Mouse (Mus musculus) CH12.LX (cell line): ENCODE results near the gene Amn1. TPM values are rescaled to one million over a fixed set of nuclear protein-coding genes. Genes with fewer than 3 reads are reported as not detected.

Experiments used
- DNase-seq: peaks from one replicate; pipeline ENCODE4 v3.0.0-alpha.2; 2013; ENCODE audit errors: extremely low read depth
- H3K27ac ChIP-seq: 2 replicates; pipeline ENCODE4 v1.5.1; 2012; ENCODE audit warnings: low read depth, mild to moderate bottlenecking, control low read depth, moderate library complexity; ENCODE audit not compliant: insufficient read depth
- H3K27me3 ChIP-seq: replicated peaks from 2 replicates; pipeline ENCODE3; 2012; ENCODE audit warnings: inconsistent platforms
- H3K36me3 ChIP-seq, 2 experiments: replicated peaks in 1 of 2; 2 replicates each; pipeline versions ENCODE3 to v1.6.1; 2012; ENCODE audit warnings: inconsistent platforms in 1 of 2, low read length in 1 of 2, mild to moderate bottlenecking in 1 of 2, mixed read lengths in 1 of 2, moderate library complexity in 1 of 2; ENCODE audit not compliant: control insufficient read depth in 1 of 2, insufficient read depth in 1 of 2
- H3K4me1 ChIP-seq, 2 experiments: 2 replicates each; pipeline ENCODE4 v1.6.1; 2012; ENCODE audit warnings: inconsistent platforms in 1 of 2, moderate library complexity in 1 of 2; ENCODE audit not compliant: insufficient read depth in 2 of 2, control insufficient read depth in 1 of 2
- H3K4me2 ChIP-seq: 2 replicates; pipeline ENCODE4 v1.6.1; 2012; ENCODE audit warnings: low read depth, mild to moderate bottlenecking, control low read depth; ENCODE audit not compliant: poor library complexity, insufficient read depth, severe bottlenecking
- H3K4me3 ChIP-seq, 3 experiments: fragments of 150-350 bp in 1 of 3; sonication (generic) in 1 of 3; replicated peaks in 1 of 3; 2 replicates each; pipeline versions ENCODE3 to v1.5.1; 2011 to 2012; ENCODE audit warnings: low read depth in 2 of 3, low read length in 2 of 3, mild to moderate bottlenecking in 2 of 3, moderate library complexity in 2 of 3, control low read depth in 1 of 3, improper control_type of control experiment in 1 of 3, inconsistent platforms in 1 of 3, mixed read lengths in 1 of 3; ENCODE audit not compliant: poor library complexity in 1 of 3
- H3K79me2 ChIP-seq: replicated peaks from 2 replicates; pipeline ENCODE4 v1.6.1; 2012; ENCODE audit warnings: mild to moderate bottlenecking, moderate library complexity; ENCODE audit not compliant: control insufficient read depth, poor library complexity, insufficient read depth, severe bottlenecking; ENCODE audit errors: extremely low read depth
- H3K9ac ChIP-seq: 2 replicates; pipeline ENCODE4 v1.6.1; 2012; ENCODE audit warnings: low read depth, mild to moderate bottlenecking, control low read depth, moderate library complexity; ENCODE audit not compliant: insufficient read depth
- H3K9me3 ChIP-seq: replicated peaks from 2 replicates; pipeline ENCODE3; 2012; ENCODE audit warnings: low read length, inconsistent platforms, mixed read lengths
- BHLHE40 ChIP-seq: IDR thresholded peaks from 2 replicates; pipeline ENCODE4 v1.6.1; 2011; ENCODE audit warnings: mild to moderate bottlenecking, low read depth, low read length, improper control_type of control experiment
- CHD1 ChIP-seq: IDR thresholded peaks from 2 replicates; pipeline ENCODE4 v1.6.1; 2012; ENCODE audit warnings: low read depth, low read length, improper control_type of control experiment, inconsistent platforms
- CHD2 ChIP-seq: IDR thresholded peaks from 2 replicates; pipeline ENCODE4 v1.6.1; 2011; ENCODE audit warnings: low read length, improper control_type of control experiment
- CTCF ChIP-seq, 2 experiments: IDR thresholded peaks in 1 of 2; conservative IDR thresholded peaks in 1 of 2; 2 replicates each; pipeline ENCODE4 v1.5.1; 2011 to 2012; ENCODE audit warnings: low read depth in 2 of 2, low read length in 2 of 2, improper control_type of control experiment in 1 of 2, inconsistent platforms in 1 of 2, mild to moderate bottlenecking in 1 of 2, moderate library complexity in 1 of 2
- E2F4 ChIP-seq: IDR thresholded peaks from 2 replicates; pipeline ENCODE4 v1.6.1; 2011; ENCODE audit warnings: low read depth, low read length, improper control_type of control experiment; ENCODE audit not compliant: insufficient replicate concordance
- ELF1 ChIP-seq: IDR thresholded peaks from 2 replicates; pipeline ENCODE4 v1.6.1; 2014; ENCODE audit warnings: low read depth, mild to moderate bottlenecking, inconsistent platforms, low read length, improper control_type of control experiment
- EP300 ChIP-seq: IDR thresholded peaks from 2 replicates; pipeline ENCODE4 v1.6.1; 2011; ENCODE audit warnings: low read length, improper control_type of control experiment
- ETS1 ChIP-seq: conservative IDR thresholded peaks from 2 replicates; pipeline ENCODE4 v1.6.1; 2012; ENCODE audit warnings: low read depth, mild to moderate bottlenecking, inconsistent platforms, low read length, improper control_type of control experiment, moderate library complexity
- IRF4 ChIP-seq: IDR thresholded peaks from 2 replicates; pipeline ENCODE4 v1.6.1; 2014; ENCODE audit warnings: low read depth, mild to moderate bottlenecking, inconsistent platforms, low read length, improper control_type of control experiment
- MYC ChIP-seq: IDR thresholded peaks from 2 replicates; pipeline ENCODE4 v1.6.1; 2011; ENCODE audit warnings: low read depth, mild to moderate bottlenecking, improper control_type of control experiment, low read length
- NELFE ChIP-seq: IDR thresholded peaks from 2 replicates; pipeline ENCODE4 v1.6.1; 2011; ENCODE audit warnings: low read depth, low read length, improper control_type of control experiment
- NRF1 ChIP-seq: IDR thresholded peaks from 2 replicates; pipeline ENCODE4 v1.6.1; 2014; ENCODE audit warnings: low read depth, mild to moderate bottlenecking, inconsistent platforms, low read length, improper control_type of control experiment, moderate library complexity
- PAX5 ChIP-seq: IDR thresholded peaks from 2 replicates; pipeline ENCODE4 v1.6.1; 2012; ENCODE audit warnings: low read length, inconsistent platforms, mixed read lengths
- POLR2A ChIP-seq: IDR thresholded peaks from 2 replicates; pipeline ENCODE4 v1.6.1; 2011; ENCODE audit warnings: low read depth, mild to moderate bottlenecking, improper control_type of control experiment, low read length
- POLR2AphosphoS2 ChIP-seq: IDR thresholded peaks from 2 replicates; pipeline ENCODE4 v1.6.1; 2011; ENCODE audit warnings: low read depth, low read length, improper control_type of control experiment
- RAD21 ChIP-seq: IDR thresholded peaks from 2 replicates; pipeline ENCODE4 v1.6.1; 2011; ENCODE audit warnings: low read depth, mild to moderate bottlenecking, low read length, improper control_type of control experiment, moderate library complexity
- SIN3A ChIP-seq: IDR thresholded peaks from 2 replicates; pipeline ENCODE4 v1.6.1; 2012; ENCODE audit warnings: low read length, improper control_type of control experiment, inconsistent platforms
- SMC3 ChIP-seq: IDR thresholded peaks from 2 replicates; pipeline ENCODE4 v1.6.1; 2011; ENCODE audit warnings: low read depth, low read length, improper control_type of control experiment
- TBP ChIP-seq: conservative IDR thresholded peaks from 2 replicates; pipeline ENCODE4 v1.6.1; 2011; ENCODE audit warnings: low read depth, low read length, improper control_type of control experiment
- TCF12 ChIP-seq: IDR thresholded peaks from 2 replicates; pipeline ENCODE4 v1.6.1; 2014; ENCODE audit warnings: low read depth, mild to moderate bottlenecking, inconsistent platforms, low read length, improper control_type of control experiment
- USF2 ChIP-seq: conservative IDR thresholded peaks from 2 replicates; pipeline ENCODE4 v1.6.1; 2011; ENCODE audit warnings: low read depth, low read length, improper control_type of control experiment
- ZMIZ1 ChIP-seq: IDR thresholded peaks from 2 replicates; pipeline ENCODE4 v1.6.1; 2012; ENCODE audit warnings: low read depth, mild to moderate bottlenecking, inconsistent platforms, low read length, improper control_type of control experiment
- ZNF384 ChIP-seq: IDR thresholded peaks from 2 replicates; pipeline ENCODE4 v1.6.1; 2012; ENCODE audit warnings: low read depth, low read length, improper control_type of control experiment, inconsistent platforms
- dilution Hi-C: fragments of 300-500 bp; cut with MboI; formaldehyde crosslinking; loops from 2 replicates; pipeline ENCODE4 v1.14.3; 2020; ENCODE audit warnings: low sequenced_read_pairs; ENCODE audit not compliant: extremely low pct_unique_long_range_greater_than_20kb, extremely low pct_ligation_motif_present
- in situ Hi-C: fragments of 300-500 bp; cut with MboI; formaldehyde crosslinking; loops from 3 replicates; pipeline ENCODE4 v1.14.3; 2019; ENCODE audit warnings: low sequenced_read_pairs, low pct_ligation_motif_present, low pct_unique_long_range_greater_than_20kb, mixed read lengths
- polyA plus RNA-seq: library from polyadenylated mRNA; unstranded; fragments of >175 nt; gene quantifications from 2 replicates; pipeline ENCODE4 v1.2.1, GENCODE M21; 2012; ENCODE audit warnings: low read depth; ENCODE audit not compliant: insufficient read length
- total RNA-seq, 2 experiments: library from RNA; depleted of rRNA; stranded (reverse); fragments of 300-350 nt in 1 of 2; fragments of >200 nt in 1 of 2; gene quantifications; 2 replicates each; pipeline ENCODE4 v1.2.3; 2012 to 2014

The Amn1 gene
- total and polyA plus RNA-seq, 3 experiments: 3.2 to 8.9 (median 6.3) TPM

DNA sequence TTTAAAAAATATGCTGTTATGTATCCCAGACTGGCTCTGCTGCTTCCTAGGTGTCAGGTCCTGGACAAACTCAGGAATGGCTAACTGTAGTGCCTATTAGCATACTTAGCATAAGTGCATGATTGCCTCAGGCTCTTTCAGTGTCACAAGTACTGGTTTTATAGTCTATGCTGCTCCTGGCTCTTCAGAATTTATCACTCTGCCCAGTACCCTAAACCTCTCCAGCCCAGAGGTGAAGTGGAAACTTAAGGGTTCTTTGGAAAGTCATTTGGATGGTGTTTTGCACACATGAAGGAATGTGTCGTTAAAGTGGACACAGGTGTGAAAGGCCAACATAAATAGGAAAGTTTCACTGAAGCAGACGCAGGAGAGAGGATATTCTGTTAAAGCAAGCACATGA, 48.3 kb upstream of the Amn1 start:
- Histone ChIP-seq H3K4me3 (no peak overlapping the region), H3K27me3 (no peaks in the 10 kb centered on the region), H3K9me3 (no peaks in the 10 kb centered on the region), H3K79me2 (no peaks in the 10 kb centered on the region), H3K4me2 (no peak overlapping the region), H3K36me3 (no peaks in the 10 kb centered on the region), H3K4me1 (no peaks in the 10 kb centered on the region), H3K27ac (no peak overlapping the region), H3K9ac (no peak overlapping the region)
- in situ Hi-C loops (no loop called here), dilution Hi-C loops (no loop called here)
- DNase-seq: no peak
- TF ChIP-seq CHD2: no peak
- TF ChIP-seq SIN3A: no peak
- TF ChIP-seq ZMIZ1: no peak
- no peak for TF ChIP-seq BHLHE40
- no peak for TF ChIP-seq SMC3
- TF ChIP-seq POLR2A: no peak
- no peak for TF ChIP-seq TCF12
- TF ChIP-seq EP300: no peak
- TF ChIP-seq NRF1: no peak

- in situ Hi-C loops: no loop called here
- no peaks in the 10 kb centered on the region for H3K79me2 ChIP-seq
- dilution Hi-C loops: no loop called here
- H3K4me2 ChIP-seq: no peak overlapping the region
- no peak overlapping the region for H3K9ac ChIP-seq
- no peak for TF ChIP-seq RAD21
- no peak for TF ChIP-seq MYC
- no peak for TF ChIP-seq SIN3A
- no peak for TF ChIP-seq IRF4
- no peak for TF ChIP-seq TBP
- TF ChIP-seq ETS1: no peak
- no peak for TF ChIP-seq NRF1
- no peak for TF ChIP-seq E2F4
- TF ChIP-seq CHD2: no peak
- TF ChIP-seq USF2: no peak
- no peak for TF ChIP-seq ELF1
- TF ChIP-seq PAX5: no peak
- TF ChIP-seq ZNF384: no peak
- no peak for TF ChIP-seq BHLHE40
- no peak for TF ChIP-seq CHD1
- no peak for TF ChIP-seq POLR2AphosphoS2
- no peak for TF ChIP-seq NELFE
- TF ChIP-seq CTCF (conservative IDR thresholded peaks at IDR 0.05 in 1 of 2, IDR thresholded peaks at IDR 0.05 in 1 of 2; ENCODE audit: low read depth in 2 of 2, low read length in 2 of 2): no peak
- no peak for DNase-seq
- H3K36me3 ChIP-seq: no peaks in the 10 kb centered on the region
- no peaks in the 10 kb centered on the region for H3K4me1 ChIP-seq
- H3K4me3 ChIP-seq: no peak overlapping the region
- no peak overlapping the region for H3K27ac ChIP-seq
- no peaks in the 10 kb centered on the region for H3K27me3 ChIP-seq
- H3K9me3 ChIP-seq: no peaks in the 10 kb centered on the region
Observed at GRCm38 (mm10) chr6:149233918-149234317, 45.4 kb upstream of the Amn1 start.
